8 mouse cellular contexts compared by ENCODE assay signal in genomic region chr2:77703080-77703479, GRCm38 (mm10).
DNase-seq lines count a peak whose midpoint lies in the region; ATAC-seq lines count a peak whose summit lies in the region.
"Had no signal": no experiment of that assay in that cellular context is flagged by ENCODE, and none has a peak within 500 bp of the region (broad histone marks: within the 10 kb centered on the region; RNA-seq: fewer than 3 reads in every experiment).

No protein-coding gene starts in this region.

- no peak overlapping the region for H3K27ac ChIP-seq in kidney, embryonic 16.5 days (ENCODE audit: low read length)
- 0 out of 2 replicates have a peak overlapping the region, but pooled peaks have one; percentile 1 for H3K27ac ChIP-seq in embryonic facial prominence, embryonic 15.5 days (replicated peaks)
- H3K27ac ChIP-seq in hindbrain, embryonic 12.5 days, result peak overlapping the region; percentile 44
- H3K27ac ChIP-seq: liver, embryonic 13.5 days had no signal

- H3K4me3 ChIP-seq in kidney, embryonic 16.5 days (ENCODE audit: low read length), result peak overlapping the region; percentile 27
- peak overlapping the region; percentile 33 for H3K4me3 ChIP-seq in embryonic facial prominence, embryonic 15.5 days (replicated peaks)
- H3K4me3 ChIP-seq in hindbrain, embryonic 12.5 days, result peak overlapping the region; percentile 3; the same call in 1 of the 2 replicates
- H3K4me3 ChIP-seq: liver, embryonic 13.5 days had no signal

- no peaks in the 10 kb centered on the region for H3K9me3 ChIP-seq in kidney, embryonic 16.5 days (ENCODE audit: low read length)
- H3K9me3 ChIP-seq in embryonic facial prominence, embryonic 15.5 days (replicated peaks), result no peaks in the 10 kb centered on the region
- H3K9me3 ChIP-seq in hindbrain, embryonic 12.5 days (replicated peaks), result no peaks in the 10 kb centered on the region
- H3K9me3 ChIP-seq: liver, embryonic 13.5 days had no signal

- 22% methylated on average over 19 of the region's 19 CpGs for WGBS in kidney, embryonic 16.5 days
- WGBS in embryonic facial prominence, embryonic 15.5 days, result 27% methylated on average over 19 of the region's 19 CpGs
- 44% methylated on average over 19 of the region's 19 CpGs for WGBS in hindbrain, embryonic 12.5 days

- H3K4me2 ChIP-seq in kidney, embryonic 16.5 days (replicated peaks; ENCODE audit: low read depth, low read length), result peak overlapping the region; percentile 43
- peak overlapping the region; percentile 52 for H3K4me2 ChIP-seq in embryonic facial prominence, embryonic 15.5 days (replicated peaks)
- peak overlapping the region; percentile 44 for H3K4me2 ChIP-seq in hindbrain, embryonic 12.5 days (replicated peaks)
- H3K4me2 ChIP-seq: liver, embryonic 13.5 days had no signal

- H3K9ac ChIP-seq in kidney, embryonic 16.5 days (replicated peaks; ENCODE audit: low read length), result no peak overlapping the region
- H3K9ac ChIP-seq in embryonic facial prominence, embryonic 15.5 days, result no peak overlapping the region
- 0 out of 2 replicates have a peak overlapping the region, but pooled peaks have one; percentile 8 for H3K9ac ChIP-seq in hindbrain, embryonic 12.5 days
- H3K9ac ChIP-seq: liver, embryonic 13.5 days had no signal

- H3K4me1 ChIP-seq in kidney, embryonic 16.5 days (ENCODE audit: insufficient read depth, low read length), result no peaks in the 10 kb centered on the region
- no peaks in the 10 kb centered on the region for H3K4me1 ChIP-seq in embryonic facial prominence, embryonic 15.5 days
- H3K4me1 ChIP-seq in hindbrain, embryonic 12.5 days, result peaks cover 6% of the 10 kb centered on the region; the same call in 1 of the 2 replicates
- H3K4me1 ChIP-seq: liver, embryonic 13.5 days had no signal

- no peaks in the 10 kb centered on the region for H3K27me3 ChIP-seq in kidney, embryonic 16.5 days (ENCODE audit: insufficient read depth, low read length)
- H3K27me3 ChIP-seq in embryonic facial prominence, embryonic 15.5 days, result no peaks in the 10 kb centered on the region
- H3K27me3 ChIP-seq in hindbrain, embryonic 12.5 days, result no peaks in the 10 kb centered on the region; the same call in 1 of the 2 replicates
- H3K27me3 ChIP-seq: liver, embryonic 13.5 days had no signal

- DNase-seq in kidney, postnatal 10 days, result no peak
- DNase-seq in left cerebral cortex, postnatal 4 days, result peak; percentile 20
- DNase-seq in right cerebral cortex, postnatal 25 days, result peak; percentile 58
- DNase-seq in spleen, postnatal 36 days (ENCODE audit: low spot score in 2 of 2), result no peak
- DNase-seq: liver, embryonic 13.5 days had no signal

- intact Hi-C loops in left cerebral cortex, postnatal 4 days (cut with DNase I), result loop anchor here (5.0 to 10.0 kb wide), 3 partner anchors 248 to 836 kb away; no protein-coding TSS in a partner anchor

- no peaks in the 10 kb centered on the region for H3K36me3 ChIP-seq in kidney, embryonic 16.5 days (ENCODE audit: insufficient read depth, low read length)
- no peaks in the 10 kb centered on the region for H3K36me3 ChIP-seq in embryonic facial prominence, embryonic 15.5 days
- no peaks in the 10 kb centered on the region for H3K36me3 ChIP-seq in hindbrain, embryonic 12.5 days
- H3K36me3 ChIP-seq: liver, embryonic 13.5 days had no signal

- no peak for ATAC-seq in kidney, embryonic 16.5 days (ENCODE audit: low FRiP score, low TSS enrichment)
- no peak for ATAC-seq in embryonic facial prominence, embryonic 15.5 days (ENCODE audit: insufficient number of reproducible peaks, low FRiP score, low TSS enrichment, low read depth)
- ATAC-seq in hindbrain, embryonic 12.5 days (ENCODE audit: low FRiP score), result peak; percentile 6; the same call in 1 of the 2 replicates

Comparison
In these comparisons a context has a peak if more than half of its experiments do, and no peak if none do; other contexts are left out.
1. DNase-seq: peak in left cerebral cortex, postnatal 4 days (single experiment) and right cerebral cortex, postnatal 25 days (single experiment); none in kidney, postnatal 10 days (single experiment) and spleen, postnatal 36 days (0 of 2).
2. Peak in every context shown above with its lines, with median percentiles within 50 percentile points of each other: H3K4me2 ChIP-seq and H3K4me3 ChIP-seq.